Mouse (Mus musculus) heart, postnatal 0 days (tissue): ENCODE results near the gene Clpx. TPM values are rescaled to one million over a fixed set of nuclear protein-coding genes. Genes with fewer than 3 reads are reported as not detected.

Experiments used
- ATAC-seq: fragments of 200-750 bp; cut with Nextera tagmentation; 2 replicates; pipeline ENCODE4 v1.8.0; 2017; ENCODE audit warnings: low read depth, moderate number of reproducible peaks, moderate library complexity; ENCODE audit not compliant: insufficient read depth
- DNase-seq: peaks from one replicate; pipeline ENCODE4 v3.0.0-alpha.2; 2016; ENCODE audit warnings: low spot score
- H3K27ac ChIP-seq: fragments of 300-500 bp; sonication (generic); 2 replicates; pipeline ENCODE4 v1.5.1; 2014; ENCODE audit warnings: low read depth, mild to moderate bottlenecking
- H3K27me3 ChIP-seq: fragments of 300-500 bp; sonication (generic); 2 replicates; pipeline ENCODE4 v1.6.1; 2014; ENCODE audit warnings: low read length, mixed read lengths; ENCODE audit not compliant: control insufficient read depth, insufficient read depth
- H3K36me3 ChIP-seq: fragments of 300-500 bp; sonication (generic); replicated peaks from 2 replicates; pipeline ENCODE4 v1.6.1; 2014; ENCODE audit warnings: low read length, mixed read lengths; ENCODE audit not compliant: control insufficient read depth, insufficient read depth
- H3K4me1 ChIP-seq: fragments of 300-500 bp; sonication (generic); 2 replicates; pipeline ENCODE4 v1.6.1; 2014; ENCODE audit warnings: antibody characterized with exemption; ENCODE audit not compliant: control insufficient read depth, insufficient read depth
- H3K4me2 ChIP-seq: fragments of 300-500 bp; sonication (generic); 2 replicates; pipeline ENCODE4 v1.6.1; 2014; ENCODE audit warnings: low read depth, mild to moderate bottlenecking, low read length, moderate library complexity
- H3K4me3 ChIP-seq: fragments of 300-500 bp; sonication (generic); 2 replicates; pipeline ENCODE4 v1.5.1; 2014; ENCODE audit warnings: low read depth, low read length
- H3K9ac ChIP-seq: fragments of 300-500 bp; sonication (generic); replicated peaks from 2 replicates; pipeline ENCODE4 v1.6.1; 2014; ENCODE audit warnings: low read depth, low read length, mixed read lengths
- H3K9me3 ChIP-seq: fragments of 300-500 bp; sonication (generic); replicated peaks from 2 replicates; pipeline ENCODE4 v1.6.1; 2016; ENCODE audit warnings: low read length; ENCODE audit not compliant: control insufficient read depth
- CTCF ChIP-seq: IDR thresholded peaks from 2 replicates; pipeline ENCODE4 v1.5.1; 2016; ENCODE audit warnings: antibody characterized with exemption, control low read depth, low read depth
- EP300 ChIP-seq: IDR thresholded peaks from 2 replicates; pipeline ENCODE4 v1.6.1; 2016; ENCODE audit warnings: antibody characterized with exemption, low read depth
- WGBS: fragments of 180-500 bp; shearing (Covaris S2); extraction: QIAGEN DNeasy Blood & Tissue Kit; methylation state at CpG from one replicate; pipeline ENCODE4 v1.1.7; 2014; 5-methylcytosine and 5-hydroxymethylcytosine counted together
- polyA plus RNA-seq: library from polyadenylated mRNA; unstranded; fragments of >200 nt; fragmentation: Nextera tagmentation; extraction: Ambion mirVana; gene quantifications from 2 replicates; pipeline ENCODE4 v1.2.1, GENCODE M21; 2015
- total RNA-seq: library from RNA; depleted of rRNA; stranded (reverse); fragments of >200 nt; gene quantifications from 2 replicates; pipeline ENCODE4 v1.2.3, GENCODE M21; 2014; ENCODE audit warnings: low replicate concordance

The Clpx gene
- total and polyA plus RNA-seq, 2 experiments from 2014 or later, result 37.4 to 68.3 TPM

DNA sequence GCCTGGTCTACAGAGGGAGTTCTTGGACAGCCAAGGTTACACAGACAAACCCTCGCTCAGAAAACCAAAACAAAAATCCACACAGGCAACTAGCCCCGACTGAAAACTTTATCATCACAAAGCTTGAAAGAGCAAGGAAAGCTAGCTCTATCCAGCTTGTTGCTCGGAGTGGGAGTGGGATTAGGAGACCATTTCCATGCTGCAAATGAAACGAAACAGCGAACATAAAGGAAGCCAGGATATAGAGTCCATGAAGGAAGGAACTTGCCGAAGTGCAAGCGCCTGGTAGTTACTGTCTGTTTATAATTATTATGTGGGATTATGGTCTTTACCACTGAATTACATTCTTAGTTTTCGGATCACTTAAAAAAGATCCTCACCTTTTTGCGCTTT, 484 bp upstream of the Clpx start:
- Histone ChIP-seq H3K27me3 (no peaks in the 10 kb centered on the region), H3K4me2 (peak overlapping the region; percentile 73), H3K9ac (peak overlapping the region; percentile 97), H3K36me3 (peaks cover 16% of the 10 kb centered on the region), H3K9me3 (no peaks in the 10 kb centered on the region), H3K27ac (peak overlapping the region; percentile 97), H3K4me3 (peak overlapping the region; percentile 95), H3K4me1 (peaks cover 9% of the 10 kb centered on the region; the same call in 1 of the 2 replicates)
- WGBS, result under 1% methylated on average over 9 of the region's 9 CpGs
- DNase-seq (peak; percentile 33), ATAC-seq (peak; percentile 7)
- no peak for TF ChIP-seq EP300
- no peak for TF ChIP-seq CTCF

DNA sequence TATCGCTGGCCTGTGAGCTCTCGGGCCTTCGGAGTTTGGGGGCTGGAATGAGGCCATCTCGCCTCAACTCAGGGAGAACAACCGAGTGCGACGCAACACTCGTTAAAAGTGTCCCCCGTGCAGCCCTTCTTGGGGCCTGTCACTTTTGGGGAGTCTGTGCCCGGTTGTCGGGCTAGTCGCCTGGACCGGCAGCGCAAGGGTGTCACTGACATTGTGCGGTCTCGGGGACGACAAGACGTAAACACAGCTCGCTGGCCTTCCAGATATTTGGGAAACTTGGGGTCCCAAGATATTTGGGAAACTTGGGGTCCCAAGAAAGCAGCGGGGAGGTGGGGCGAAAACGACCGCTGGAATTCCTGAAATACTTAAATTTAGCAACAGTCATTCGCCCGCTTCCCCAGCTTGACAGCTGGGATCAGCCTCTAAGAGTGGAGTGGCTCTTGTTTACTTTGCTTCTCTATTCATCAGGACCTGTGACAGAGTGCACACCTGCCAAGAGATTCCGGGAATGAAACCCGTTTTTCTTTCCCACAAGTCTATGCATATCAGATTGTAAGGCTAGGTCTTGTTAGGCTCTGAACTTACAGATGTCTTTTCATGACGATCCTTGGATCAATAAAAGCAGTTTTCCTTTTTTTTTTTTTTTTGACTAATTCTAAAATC, 787 bp downstream of the Clpx start:
- no peak for ATAC-seq

DNA sequence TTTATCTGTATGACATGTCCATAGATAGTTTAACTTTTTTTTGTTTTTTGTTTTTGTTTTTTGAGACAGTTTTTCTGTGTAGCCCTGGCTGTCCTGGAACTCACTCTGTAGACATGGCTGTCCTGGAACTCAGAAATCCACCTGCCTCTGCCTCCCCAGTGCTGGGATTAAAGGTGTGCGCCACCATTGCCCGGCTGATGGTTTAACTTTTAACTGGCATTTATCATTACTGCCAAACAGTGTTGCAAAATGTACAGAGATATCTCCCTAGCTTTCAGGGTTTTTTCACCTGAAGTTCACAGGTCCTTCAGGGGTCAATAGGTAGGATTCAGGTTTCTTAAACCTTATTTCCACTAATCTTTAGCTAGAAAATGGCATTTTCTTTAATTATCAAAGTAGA, 3.0 kb downstream of the Clpx start:
- Histone ChIP-seq H3K4me2 (no peak overlapping the region), H3K4me1 (peaks cover 13% of the 10 kb centered on the region), H3K27me3 (no peaks in the 10 kb centered on the region), H3K9me3 (no peaks in the 10 kb centered on the region), H3K9ac (no peak overlapping the region), H3K36me3 (peaks cover 31% of the 10 kb centered on the region), H3K27ac (no peak overlapping the region), H3K4me3 (no peak overlapping the region)
- DNase-seq, result no peak
- 97% methylated on average over 2 of the region's 2 CpGs for WGBS
- TF ChIP-seq EP300, result no peak
- no peak for TF ChIP-seq CTCF
- no peak for ATAC-seq

More for the DNA sequence above, 787 bp downstream of the Clpx start:
- Histone ChIP-seq H3K9ac (peak overlapping the region; percentile 97), H3K27me3 (no peaks in the 10 kb centered on the region), H3K4me2 (peak overlapping the region; percentile 76), H3K9me3 (no peaks in the 10 kb centered on the region), H3K36me3 (peaks cover 16% of the 10 kb centered on the region), H3K27ac (peak overlapping the region; percentile 94), H3K4me1 (peaks cover 13% of the 10 kb centered on the region), H3K4me3 (peak overlapping the region; percentile 95)
- TF ChIP-seq CTCF (no peak), EP300 (no peak)
- WGBS, result 2% methylated on average over 28 of the region's 28 CpGs
- DNase-seq, result peak; percentile 10

DNA sequence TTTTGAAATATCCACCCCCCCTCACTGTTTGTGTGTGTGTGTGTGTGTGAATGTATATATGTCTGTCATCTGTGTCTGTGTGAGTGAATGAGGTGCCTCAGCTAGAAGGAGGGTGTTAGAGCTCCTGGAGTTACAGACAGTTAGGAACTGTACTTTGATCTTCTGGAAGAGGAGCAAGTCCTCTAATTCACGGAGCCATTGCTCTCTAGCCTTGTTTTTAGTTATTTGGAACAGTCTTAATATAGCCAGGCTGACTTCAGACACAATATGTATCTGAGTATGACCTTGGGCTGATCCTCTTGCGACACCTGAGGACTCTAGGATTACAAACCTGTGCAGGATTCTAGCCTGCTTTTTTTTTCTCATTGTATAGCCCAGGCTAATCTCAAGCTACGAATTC, 4.7 kb downstream of the Clpx start:
- Histone ChIP-seq H3K27me3 (no peaks in the 10 kb centered on the region), H3K9ac (no peak overlapping the region)
- 56% methylated on average over 3 of the region's 3 CpGs for WGBS

DNA sequence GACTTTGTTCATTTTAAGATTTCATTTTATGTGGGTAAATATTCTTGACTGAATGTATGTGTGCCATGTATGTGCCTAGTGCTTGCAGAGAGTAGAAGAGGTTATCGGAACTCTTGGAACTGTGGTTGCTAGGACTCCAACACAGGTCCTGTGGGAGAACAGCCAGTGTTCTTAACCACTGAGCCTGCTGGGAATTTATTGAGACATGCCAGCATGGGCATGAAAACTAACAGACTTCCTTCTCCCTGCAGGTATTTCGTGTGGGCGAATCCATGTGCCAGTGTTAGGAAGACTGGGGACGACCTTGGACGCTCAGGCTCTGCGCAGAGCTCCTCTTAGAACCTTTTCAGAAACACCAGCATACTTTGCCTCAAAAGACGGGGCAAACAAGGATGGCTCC, 5.6 kb downstream of the Clpx start:
- peaks cover 13% of the 10 kb centered on the region for H3K4me1 ChIP-seq
- H3K27ac ChIP-seq, result no peak overlapping the region
- no peak for ATAC-seq
- no peaks in the 10 kb centered on the region for H3K27me3 ChIP-seq
- no peak overlapping the region for H3K4me3 ChIP-seq
- no peak for TF ChIP-seq CTCF
- DNase-seq, result no peak
- H3K4me2 ChIP-seq, result no peak overlapping the region
- 94% methylated on average over 7 of the region's 7 CpGs for WGBS
- H3K9me3 ChIP-seq, result no peaks in the 10 kb centered on the region
- H3K36me3 ChIP-seq, result peaks cover 53% of the 10 kb centered on the region
- H3K9ac ChIP-seq, result no peak overlapping the region

More for the DNA sequence above, 4.7 kb downstream of the Clpx start:
- no peak overlapping the region for H3K4me2 ChIP-seq
- peak overlapping the region; percentile 30 for H3K27ac ChIP-seq
- peaks cover 45% of the 10 kb centered on the region for H3K36me3 ChIP-seq
- H3K4me3 ChIP-seq, result no peak overlapping the region
- TF ChIP-seq CTCF (no peak), EP300 (no peak)
- no peaks in the 10 kb centered on the region for H3K9me3 ChIP-seq
- peaks cover 13% of the 10 kb centered on the region for H3K4me1 ChIP-seq
- ATAC-seq (no peak), DNase-seq (no peak)
